Mouse (Mus musculus) cerebellum, adult 2 months (tissue): ENCODE measurements around the gene Lrrc1.

Experiments
- CTCF ChIP-seq: fragments of 200-500 bp; IDR thresholded peaks from 2 replicates; pipeline ENCODE4 v1.5.1; 2011; ENCODE audit warnings: low read depth, mild to moderate bottlenecking, control low read depth, low read length, moderate library complexity, borderline replicate concordance; ENCODE audit not compliant: insufficient read depth
- POLR2A ChIP-seq: fragments of 200-500 bp; IDR thresholded peaks from 2 replicates; pipeline ENCODE4 v1.6.1; 2011; ENCODE audit warnings: low read length, control low read depth, borderline replicate concordance; ENCODE audit not compliant: insufficient read depth

DNA sequence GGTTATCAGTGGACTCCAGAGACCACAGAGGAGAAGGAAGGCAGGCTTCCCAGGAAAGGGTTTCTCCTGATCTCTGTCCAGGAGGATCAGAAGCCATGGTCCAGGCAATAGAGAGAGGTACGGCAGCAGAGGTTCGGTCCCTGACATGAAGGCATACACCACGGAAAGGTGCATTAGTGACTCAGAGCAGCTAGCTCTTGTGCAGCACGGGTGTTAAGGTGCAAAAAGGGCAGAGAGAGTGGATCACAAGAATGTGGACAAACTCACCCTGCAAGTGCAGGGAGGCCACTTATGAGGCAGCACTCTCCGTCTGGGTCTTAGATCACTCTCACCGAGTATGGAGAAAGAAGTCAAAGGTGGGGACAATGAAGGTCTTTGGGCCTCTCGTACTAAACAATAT lies 7.8 kb downstream of the Lrrc1 start:
- TF ChIP-seq CTCF (no peak), POLR2A (no peak)
